Mouse (Mus musculus): ENCODE data around the gene Gnl2.

DNA sequence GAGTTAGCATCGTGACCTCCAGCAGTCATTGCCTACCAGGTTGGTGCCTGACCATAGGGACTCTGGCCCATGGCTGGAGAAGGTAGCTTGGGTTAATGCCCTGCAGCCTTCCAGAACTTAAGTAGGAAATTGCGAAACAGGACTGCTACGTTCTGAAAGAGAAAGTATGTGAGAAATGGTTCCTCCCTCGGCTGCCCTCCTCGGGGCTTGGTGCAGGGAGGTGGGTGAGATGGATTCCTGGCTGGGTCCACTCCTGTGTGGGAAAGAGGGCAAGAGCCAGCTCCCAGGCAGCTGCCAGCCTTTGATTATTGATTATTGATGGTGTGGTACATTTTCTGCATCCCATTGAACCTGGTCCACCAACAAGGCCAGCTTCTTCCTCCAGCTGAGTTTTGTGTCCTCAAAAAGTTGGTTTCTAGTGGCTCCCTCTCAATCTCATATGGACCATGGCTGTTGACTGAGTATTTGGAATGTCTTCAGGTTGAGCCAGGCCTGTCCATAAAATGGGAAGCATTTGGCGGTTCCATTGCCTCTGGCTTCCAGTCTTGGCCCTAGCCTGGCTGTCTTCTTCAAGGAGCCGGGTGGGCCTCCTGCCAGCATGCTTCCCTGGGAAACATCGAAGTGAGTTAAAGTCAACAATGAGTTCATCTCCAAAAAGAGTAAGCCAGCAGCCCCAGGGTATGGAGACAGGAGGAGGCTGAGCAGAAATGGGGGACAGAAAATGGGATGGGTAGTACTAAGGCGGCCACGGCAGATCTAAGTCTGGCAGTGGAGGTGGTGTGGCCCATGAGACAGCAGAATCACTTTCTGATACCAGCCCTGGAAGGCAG, at the start of gene Gnl2:
- TF ChIP-seq CTCF (conservative IDR thresholded peaks at IDR 0.05; ENCODE audit: insufficient read depth, insufficient read length, low read depth, low read length) (no peak), POLR2A (IDR thresholded peaks at IDR 0.05; ENCODE audit: low read depth, low read length) (no peak)

Measured in kidney, adult 2 months (tissue).